Mouse (Mus musculus): ENCODE data around the gene Pfkm. TPM values are rescaled to one million over a fixed set of nuclear protein-coding genes. Genes with fewer than 3 reads are reported as not detected.

The Pfkm gene
- polyA plus RNA-seq (2012; rRNA removed) = 391 and 405 TPM in 2 replicates

DNA sequence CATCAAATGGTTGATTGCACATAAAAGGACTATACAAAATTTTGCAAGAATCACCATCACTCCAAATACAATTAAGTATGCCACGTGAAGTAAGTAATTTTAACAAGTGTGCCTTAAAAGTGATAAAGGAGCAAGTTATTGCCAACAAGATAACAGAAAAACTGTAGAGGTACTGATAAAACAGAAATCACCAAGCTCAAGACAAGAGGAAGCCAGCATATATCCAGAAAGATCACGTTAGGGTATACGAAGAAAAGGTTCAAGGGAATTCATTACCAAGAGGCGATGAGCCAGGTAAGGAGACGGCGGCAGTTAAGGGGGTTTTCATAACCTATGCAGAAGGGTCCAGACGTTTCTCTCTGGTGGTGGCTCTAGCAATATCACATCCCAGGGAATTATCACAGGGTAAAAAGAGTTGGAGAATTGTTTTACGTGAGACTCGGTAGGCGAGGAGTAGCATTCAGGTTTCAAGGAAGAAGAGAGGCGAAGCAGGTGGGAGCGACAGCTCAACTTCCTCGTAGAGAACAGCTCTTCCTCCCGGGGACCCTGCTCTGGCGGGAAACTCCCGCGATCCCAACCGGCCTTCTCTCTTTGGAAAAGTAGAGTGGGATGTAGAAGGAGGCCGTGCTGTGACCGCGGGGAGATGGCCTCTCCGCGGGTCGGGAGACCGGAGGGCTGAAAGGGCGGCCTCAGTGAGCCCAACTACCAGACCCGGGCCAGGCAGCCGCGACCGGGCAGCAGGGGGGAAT lies at the start of gene Pfkm:
Gene Pfkm, plus strand, starts transcription at position 218 of the 749 bp plus-strand sequence.
- Histone ChIP-seq H3K4me1 (ENCODE audit: control insufficient read depth, insufficient read depth, low read length) (no peaks in the 10 kb centered on the region), H3K4me3 (ENCODE audit: insufficient read depth, low read length) (peak within 1 kb of the TSS; percentile 57), H3K27ac (ENCODE audit: insufficient read depth, low read length) (peak within 1 kb of the TSS; percentile 84)
- TF ChIP-seq CTCF (IDR thresholded peaks at IDR 0.05; ENCODE audit: extremely low read depth, insufficient read depth, low read length) (no peak), POLR2A (IDR thresholded peaks at IDR 0.05; ENCODE audit: extremely low read depth, insufficient read depth, low read length) (no peak)

- TF ChIP-seq CTCF (IDR thresholded peaks at IDR 0.05; ENCODE audit: extremely low read depth, insufficient read depth, low read length) (no peak), POLR2A (IDR thresholded peaks at IDR 0.05; ENCODE audit: extremely low read depth, insufficient read depth, low read length) (no peak)
- H3K4me1 ChIP-seq (ENCODE audit: control insufficient read depth, insufficient read depth, low read length) = no peaks in the 10 kb centered on the region
- H3K4me3 ChIP-seq (ENCODE audit: insufficient read depth, low read length) = no peak overlapping the region
- no peak overlapping the region for H3K27ac ChIP-seq (ENCODE audit: insufficient read depth, low read length)
Observed at GRCm38 (mm10) chr15:98043967-98044366, 48.4 kb upstream of the Pfkm start.

DNA sequence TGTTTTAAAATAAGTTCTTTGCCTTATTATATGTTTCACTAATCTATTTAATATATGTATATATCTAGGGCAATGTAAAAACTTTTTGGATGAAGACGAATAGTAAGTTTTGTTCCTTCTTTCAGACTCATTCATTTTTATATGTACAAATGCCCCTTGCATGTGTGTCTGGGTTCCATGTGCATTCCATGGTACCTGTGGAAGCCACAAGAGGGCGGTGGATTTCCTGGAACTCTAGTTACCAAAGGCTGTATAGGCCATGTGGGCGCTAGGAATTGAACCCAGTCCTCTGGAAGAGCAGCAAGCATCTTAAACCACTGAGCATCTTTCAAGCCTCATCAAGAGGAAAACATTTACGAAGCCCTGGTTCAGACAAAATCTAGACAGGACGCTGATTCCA lies 48.0 kb upstream of the Pfkm start:
- Histone ChIP-seq H3K27ac (ENCODE audit: insufficient read depth, low read length) (no peak overlapping the region), H3K4me3 (ENCODE audit: insufficient read depth, low read length) (no peak overlapping the region)
- TF ChIP-seq POLR2A (IDR thresholded peaks at IDR 0.05; ENCODE audit: extremely low read depth, insufficient read depth, low read length) (no peak), CTCF (IDR thresholded peaks at IDR 0.05; ENCODE audit: extremely low read depth, insufficient read depth, low read length) (0 out of 2 replicates have a peak, but pooled peaks have one; percentile 1)

GRCm38 (mm10) chr15:98048918-98049700 lies 43.3 kb upstream of the Pfkm start:
- H3K27ac ChIP-seq (ENCODE audit: insufficient read depth, low read length) = no peak overlapping the region
- TF ChIP-seq POLR2A (IDR thresholded peaks at IDR 0.05; ENCODE audit: extremely low read depth, insufficient read depth, low read length) (no peak), CTCF (IDR thresholded peaks at IDR 0.05; ENCODE audit: extremely low read depth, insufficient read depth, low read length) (no peak)
- H3K4me1 ChIP-seq (ENCODE audit: control insufficient read depth, insufficient read depth, low read length) = no peaks in the 10 kb centered on the region
- H3K4me3 ChIP-seq (ENCODE audit: insufficient read depth, low read length) = no peak overlapping the region

More for the DNA sequence above, 48.0 kb upstream of the Pfkm start:
- H3K4me1 ChIP-seq (ENCODE audit: control insufficient read depth, insufficient read depth, low read length) = no peaks in the 10 kb centered on the region

GRCm38 (mm10) chr15:98051685-98052084 lies 40.7 kb upstream of the Pfkm start:
- H3K4me1 ChIP-seq (ENCODE audit: control insufficient read depth, insufficient read depth, low read length) = no peaks in the 10 kb centered on the region
- H3K27ac ChIP-seq (ENCODE audit: insufficient read depth, low read length) = no peak overlapping the region
- TF ChIP-seq POLR2A (IDR thresholded peaks at IDR 0.05; ENCODE audit: extremely low read depth, insufficient read depth, low read length) = no peak
- TF ChIP-seq CTCF (IDR thresholded peaks at IDR 0.05; ENCODE audit: extremely low read depth, insufficient read depth, low read length) = no peak
- no peak overlapping the region for H3K4me3 ChIP-seq (ENCODE audit: insufficient read depth, low read length)

DNA sequence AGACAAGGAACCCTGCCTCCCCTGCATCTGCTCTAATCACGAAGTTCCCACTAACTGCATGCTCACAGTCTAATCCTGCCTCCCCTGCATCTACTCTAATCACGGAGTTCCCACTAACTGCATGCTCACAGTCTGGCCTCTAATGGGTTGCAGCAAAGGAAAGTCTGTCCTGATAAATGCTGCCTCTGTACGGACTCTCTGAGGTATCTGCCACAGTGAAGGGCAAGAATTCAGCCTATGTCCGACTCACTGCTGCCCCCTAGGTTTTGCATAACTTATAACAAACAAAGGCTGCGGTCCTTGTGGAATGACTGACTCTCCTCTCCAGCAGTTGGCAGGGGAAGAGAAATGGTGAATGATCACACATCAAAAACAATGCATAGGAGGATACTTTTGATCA lies 37.1 kb upstream of the Pfkm start:
- no peak overlapping the region for H3K4me3 ChIP-seq (ENCODE audit: insufficient read depth, low read length)
- H3K27ac ChIP-seq (ENCODE audit: insufficient read depth, low read length) = no peak overlapping the region
- peak; percentile 63 for TF ChIP-seq CTCF (IDR thresholded peaks at IDR 0.05; ENCODE audit: extremely low read depth, insufficient read depth, low read length)
- TF ChIP-seq POLR2A (IDR thresholded peaks at IDR 0.05; ENCODE audit: extremely low read depth, insufficient read depth, low read length) = no peak
- H3K4me1 ChIP-seq (ENCODE audit: control insufficient read depth, insufficient read depth, low read length) = no peaks in the 10 kb centered on the region

GRCm38 (mm10) chr15:98065881-98066280 lies 26.5 kb upstream of the Pfkm start:
- Histone ChIP-seq H3K4me1 (ENCODE audit: control insufficient read depth, insufficient read depth, low read length) (peaks cover 4% of the 10 kb centered on the region; the same call in 1 of the 2 replicates), H3K4me3 (ENCODE audit: insufficient read depth, low read length) (no peak overlapping the region), H3K27ac (ENCODE audit: insufficient read depth, low read length) (no peak overlapping the region)
- TF ChIP-seq CTCF (IDR thresholded peaks at IDR 0.05; ENCODE audit: extremely low read depth, insufficient read depth, low read length) (no peak), POLR2A (IDR thresholded peaks at IDR 0.05; ENCODE audit: extremely low read depth, insufficient read depth, low read length) (no peak)

GRCm38 (mm10) chr15:98066602-98067001 lies 25.8 kb upstream of the Pfkm start:
- peaks cover 5% of the 10 kb centered on the region; the same call in 1 of the 2 replicates for H3K4me1 ChIP-seq (ENCODE audit: control insufficient read depth, insufficient read depth, low read length)
- no peak overlapping the region for H3K27ac ChIP-seq (ENCODE audit: insufficient read depth, low read length)
- TF ChIP-seq POLR2A (IDR thresholded peaks at IDR 0.05; ENCODE audit: extremely low read depth, insufficient read depth, low read length) (no peak), CTCF (IDR thresholded peaks at IDR 0.05; ENCODE audit: extremely low read depth, insufficient read depth, low read length) (no peak)
- H3K4me3 ChIP-seq (ENCODE audit: insufficient read depth, low read length) = no peak overlapping the region

DNA sequence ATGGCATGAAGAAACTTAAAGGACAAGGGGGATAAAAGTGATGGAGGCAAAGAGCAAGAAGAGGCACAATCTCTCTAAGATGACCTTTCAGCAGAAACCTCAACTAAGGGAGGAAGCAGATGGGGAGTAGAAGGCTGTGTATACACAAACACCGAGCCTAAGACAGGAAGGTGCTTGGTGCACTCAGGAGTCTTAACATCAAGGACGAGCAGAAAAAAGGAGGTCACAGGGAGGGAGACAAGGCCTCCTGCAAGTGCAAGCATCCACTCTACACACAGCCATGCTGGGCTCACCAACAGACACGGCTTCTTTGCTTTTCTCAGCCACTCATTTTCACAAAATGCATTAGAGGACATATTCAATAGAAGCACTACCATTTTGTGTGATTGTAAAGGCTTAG lies 24.9 kb upstream of the Pfkm start:
- no peak for TF ChIP-seq CTCF (IDR thresholded peaks at IDR 0.05; ENCODE audit: extremely low read depth, insufficient read depth, low read length)
- no peak for TF ChIP-seq POLR2A (IDR thresholded peaks at IDR 0.05; ENCODE audit: extremely low read depth, insufficient read depth, low read length)
- no peak overlapping the region for H3K4me3 ChIP-seq (ENCODE audit: insufficient read depth, low read length)

More for the DNA sequence above, 24.9 kb upstream of the Pfkm start:
- Histone ChIP-seq H3K27ac (ENCODE audit: insufficient read depth, low read length) (no peak overlapping the region), H3K4me1 (ENCODE audit: control insufficient read depth, insufficient read depth, low read length) (peaks cover 5% of the 10 kb centered on the region; the same call in 1 of the 2 replicates)

Measured in cortical plate, adult 2 months (tissue).